Mouse (Mus musculus) v-Abl transformed pro-B cells (cell line): ENCODE data around the gene Rhbdd3.
"Not testable (repeated sequence)": the region's sequence is repeated elsewhere in the genome, so short reads cannot be mapped to it uniquely, and the experiment has no call there.

Experiments
- in situ Hi-C, 2 experiments: fragments of 400-800 bp; cut with MboI; formaldehyde crosslinking; loops; one replicate each; pipeline ENCODE4 v1.15.1; 2025; ENCODE audit not compliant: unreplicated experiment in 2 of 2

Rhbdd3 gene

DNA sequence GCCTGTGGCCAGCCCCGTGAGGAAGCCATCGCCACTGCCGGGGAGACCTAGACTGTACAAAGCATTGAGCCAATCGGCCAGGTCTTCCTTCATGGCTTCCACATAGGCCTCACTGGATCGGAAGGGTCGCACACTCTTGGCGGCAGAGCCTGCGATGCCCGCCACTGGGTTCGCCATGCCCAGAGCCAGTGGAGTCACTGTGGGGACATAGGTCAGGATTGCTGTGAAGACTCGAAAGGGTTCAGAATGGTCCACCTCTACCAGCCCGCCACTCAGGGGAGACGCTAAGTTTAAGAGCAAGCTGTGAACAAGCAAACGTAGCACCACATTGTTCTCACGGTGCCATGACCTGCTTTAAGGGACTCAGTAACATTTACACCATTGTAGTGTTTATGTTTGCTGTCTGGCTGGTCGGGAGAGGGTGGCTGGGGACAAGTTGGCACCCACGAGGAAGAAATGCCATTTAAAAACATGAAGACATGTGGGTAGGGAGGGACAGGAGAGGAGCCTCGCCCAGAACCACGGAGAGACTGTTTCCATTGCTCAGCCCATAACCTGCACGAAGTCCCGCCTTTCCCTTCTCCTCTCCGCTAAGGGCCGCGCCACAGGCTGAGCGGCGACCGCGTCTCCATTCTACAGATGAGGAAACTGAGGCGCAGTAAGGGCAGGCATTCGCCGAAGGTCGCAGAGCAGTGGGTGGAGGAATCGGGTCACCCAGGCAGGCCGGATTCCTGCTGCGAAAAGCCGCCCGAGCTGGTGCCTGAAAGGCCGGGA lies 34.3 kb upstream of the Rhbdd3 start:
- in situ Hi-C loops: loop anchor here (5.0 kb wide), 4 partner anchors 47 to 147 kb away; partner anchors contain the start of gene Ap1b1 (in 1 of the 2)

DNA sequence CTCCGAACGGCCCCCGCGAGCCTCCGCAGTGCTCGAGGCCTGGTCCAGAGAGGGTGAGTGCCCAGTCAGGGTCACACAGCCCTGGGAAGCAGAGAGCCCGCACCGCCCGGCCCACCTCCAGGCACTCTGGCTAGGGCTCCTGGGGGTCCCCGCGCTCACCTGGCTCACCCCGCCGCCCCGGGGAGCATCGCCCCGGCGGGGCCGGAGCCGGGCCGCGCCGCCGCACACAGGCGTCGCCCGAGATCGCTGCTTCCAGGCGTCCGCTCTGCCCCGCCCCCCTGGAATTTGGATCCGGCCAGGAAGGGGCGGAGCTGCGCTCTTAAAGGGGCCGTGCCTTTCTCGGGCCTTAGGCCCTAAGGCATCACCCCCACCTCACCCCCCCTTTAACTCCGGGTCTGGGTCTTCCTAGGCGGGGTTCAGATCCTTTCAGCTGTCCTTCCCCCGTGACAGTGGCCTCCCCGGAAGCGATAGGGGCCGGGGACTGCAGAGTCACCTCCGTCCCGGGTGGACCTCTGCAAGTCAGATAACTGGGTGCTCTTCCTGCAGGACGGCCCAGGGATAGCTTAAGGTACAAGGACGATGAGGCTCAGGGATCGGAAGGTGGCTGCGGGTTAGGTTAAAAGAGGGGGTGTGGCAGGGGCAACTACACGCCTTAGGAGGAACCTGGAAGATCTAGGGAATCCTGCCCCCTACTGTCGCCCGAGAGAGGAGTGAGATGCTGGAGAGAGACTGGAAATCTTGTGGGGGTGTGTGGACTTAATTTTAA lies 33.5 kb upstream of the Rhbdd3 start, which contains the start of gene Gas2l1:
Gene Gas2l1, minus strand, starts transcription at position 272 of the 766 bp plus-strand sequence.
- in situ Hi-C loops: loop anchor here (5.0 kb wide), 3 partner anchors 48 to 148 kb away; no protein-coding TSS in a partner anchor

DNA sequence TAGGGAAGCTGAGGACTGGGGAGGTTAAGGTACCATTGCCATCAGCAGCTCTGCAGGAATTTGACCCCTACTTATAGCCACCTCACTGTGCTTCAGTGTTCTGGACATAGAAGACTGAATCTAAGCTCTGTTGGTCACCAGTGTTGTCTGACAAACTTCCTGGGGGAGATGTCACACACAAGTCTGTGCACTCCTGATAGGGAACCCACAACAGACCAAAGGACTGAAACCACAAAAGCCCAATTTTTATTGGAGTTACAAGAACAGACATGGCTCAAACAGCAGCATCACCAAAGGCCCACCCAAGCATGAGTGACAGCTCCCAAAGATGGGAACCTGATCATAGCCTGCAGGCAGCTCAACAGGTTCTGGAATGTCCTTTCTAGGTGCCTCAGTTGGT lies 31.7 kb upstream of the Rhbdd3 start:
- in situ Hi-C loops: loop anchor here (5.0 kb wide), 3 partner anchors 50 to 150 kb away; no protein-coding TSS in a partner anchor

- in situ Hi-C loops: loop anchor here (5.0 kb wide), 3 partner anchors 51 to 151 kb away; no protein-coding TSS in a partner anchor
Observed at GRCm38 (mm10) chr11:5068126-5068971, 30.4 kb upstream of the Rhbdd3 start.

- in situ Hi-C loops: no loop called here
Observed at GRCm38 (mm10) chr11:5074882-5075281, 23.8 kb upstream of the Rhbdd3 start.

DNA sequence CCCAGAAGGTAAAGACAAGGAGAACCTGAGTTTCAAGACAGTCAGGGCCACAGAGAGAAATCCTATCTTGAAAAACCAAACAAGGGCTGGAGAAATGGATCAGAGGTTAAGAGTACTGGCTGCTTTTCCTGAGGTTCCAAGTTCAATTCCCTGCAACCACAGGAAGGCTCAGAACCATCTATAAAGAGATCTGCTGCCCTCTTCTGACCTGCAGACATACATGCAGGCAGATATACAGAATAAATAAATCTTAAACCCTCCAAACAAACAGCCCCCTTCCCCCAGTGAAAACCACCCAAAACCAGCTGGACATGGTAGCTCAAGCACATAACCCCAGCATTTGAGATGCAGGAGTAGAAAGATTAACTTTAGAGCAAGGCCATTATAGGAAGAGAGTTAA lies 23.0 kb upstream of the Rhbdd3 start:
- in situ Hi-C loops: no loop called here

- in situ Hi-C loops: not testable (repeated sequence)
Observed at GRCm38 (mm10) chr11:5076843-5077242, 21.9 kb upstream of the Rhbdd3 start.

GRCm38 (mm10) chr11:5089147-5089546 lies 9.6 kb upstream of the Rhbdd3 start:
- in situ Hi-C loops: no loop called here

DNA sequence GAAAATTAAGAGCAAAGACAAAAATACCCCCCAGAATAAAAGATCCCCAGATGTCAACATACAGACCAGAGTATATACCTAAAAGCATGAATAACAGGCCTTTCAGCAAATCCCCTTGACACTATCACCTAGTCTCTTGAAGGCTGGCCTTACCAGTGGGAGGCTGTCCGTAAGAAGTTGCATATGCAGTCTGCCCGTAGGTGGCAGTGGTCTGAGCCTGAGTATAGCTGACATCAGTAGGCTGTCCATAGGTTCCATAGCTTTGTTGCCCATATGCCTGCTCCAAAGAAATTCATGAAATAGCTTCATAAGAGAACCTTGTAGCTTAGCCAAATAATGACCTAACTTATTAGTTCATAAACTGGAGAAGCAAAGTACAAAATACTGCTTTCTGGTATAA lies 7.0 kb upstream of the Rhbdd3 start:
- in situ Hi-C loops: no loop called here

DNA sequence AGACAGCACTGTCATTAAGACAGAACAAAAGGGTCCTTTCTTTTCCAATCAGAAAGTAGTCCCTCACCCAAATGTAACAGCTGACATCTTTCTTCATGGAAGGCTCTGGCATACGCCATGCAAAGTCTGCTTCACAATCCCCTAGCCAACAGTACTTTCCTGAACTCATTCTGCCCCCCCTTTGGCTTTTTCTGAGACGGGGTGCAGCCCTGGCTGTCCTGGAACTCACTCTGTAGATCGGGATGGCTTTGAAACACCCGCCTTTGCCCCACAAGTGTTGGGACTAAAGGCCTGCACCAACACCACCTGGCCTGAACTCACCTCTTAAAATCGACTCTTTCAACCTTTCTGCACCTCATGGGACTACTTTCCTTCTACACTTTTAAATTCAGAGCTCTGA lies 2.8 kb upstream of the Rhbdd3 start:
- in situ Hi-C loops: no loop called here

- in situ Hi-C loops: no loop called here
Observed at GRCm38 (mm10) chr11:5096480-5097020, 2.2 kb upstream of the Rhbdd3 start.

- in situ Hi-C loops: no loop called here
Observed at GRCm38 (mm10) chr11:5098035-5098735, 541 bp upstream of the Rhbdd3 start.

GRCm38 (mm10) chr11:5099576-5100183 lies 954 bp downstream of the Rhbdd3 start:
- in situ Hi-C loops: no loop called here

DNA sequence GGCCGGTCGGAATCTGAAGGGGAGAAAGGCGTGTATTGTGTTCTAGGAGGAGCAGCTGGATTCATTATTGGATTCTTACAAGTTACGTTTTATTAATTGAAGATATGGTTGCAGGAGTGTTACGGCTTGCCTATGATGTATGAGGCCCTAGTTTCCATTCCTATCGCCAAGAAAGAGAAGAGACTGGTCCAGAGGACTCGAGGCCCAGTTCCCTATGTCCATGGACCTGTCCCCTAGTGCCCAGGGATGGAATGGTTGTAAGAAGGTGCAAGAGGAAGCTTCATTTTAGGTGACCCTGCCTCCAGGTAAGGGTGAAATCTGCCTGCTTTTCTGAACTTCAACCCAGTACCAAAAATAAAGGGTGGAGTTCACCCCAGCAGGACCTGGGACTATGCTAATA lies 1.6 kb downstream of the Rhbdd3 start:
- in situ Hi-C loops: no loop called here

DNA sequence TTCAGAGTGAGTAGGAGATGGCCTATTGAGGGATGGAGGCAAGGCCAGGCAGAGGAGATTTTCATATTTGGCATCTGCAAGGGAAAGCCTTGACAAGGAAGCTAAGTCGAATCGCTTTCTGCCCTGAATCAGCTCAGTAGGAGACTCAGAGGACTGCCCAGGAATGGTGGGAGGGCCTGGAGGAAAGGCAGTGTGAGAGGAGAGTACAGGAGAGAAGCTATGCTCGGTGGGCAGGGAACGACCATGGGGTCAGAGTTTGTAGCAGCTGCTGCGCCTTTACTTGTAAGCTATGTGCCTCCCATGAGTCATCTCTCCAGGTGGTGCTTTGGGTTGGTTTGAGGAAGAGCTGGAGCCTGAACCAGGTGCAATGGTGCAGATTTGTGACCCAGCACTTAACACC lies 2.1 kb downstream of the Rhbdd3 start:
- in situ Hi-C loops: no loop called here

- in situ Hi-C loops: no loop called here
Observed at GRCm38 (mm10) chr11:5101641-5102040, 2.9 kb downstream of the Rhbdd3 start.

GRCm38 (mm10) chr11:5102384-5102783 lies 3.7 kb downstream of the Rhbdd3 start:
- in situ Hi-C loops: no loop called here

GRCm38 (mm10) chr11:5103986-5104509 lies 5.3 kb downstream of the Rhbdd3 start:
- in situ Hi-C loops: no loop called here

DNA sequence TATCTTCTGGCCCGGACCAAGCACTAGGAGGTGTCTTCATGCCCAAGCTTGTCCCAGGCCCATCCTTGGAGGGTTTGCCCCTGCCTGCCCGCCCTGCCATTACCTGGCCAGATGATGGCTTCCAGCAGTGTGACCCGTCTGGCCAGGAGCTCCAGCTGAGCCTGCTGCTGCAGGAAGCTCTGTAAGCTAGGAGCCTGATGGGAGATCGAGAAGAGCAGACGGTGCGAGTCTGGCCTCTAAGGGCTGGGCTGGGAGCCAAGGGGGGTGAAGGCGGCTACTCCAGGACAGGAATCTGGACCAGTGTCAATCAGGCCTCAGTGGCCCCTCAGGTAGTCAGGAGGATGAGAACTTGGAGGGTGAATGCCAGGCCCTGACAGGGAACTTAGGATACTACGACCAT lies 10.7 kb downstream of the Rhbdd3 start:
- in situ Hi-C loops: no loop called here
